Mouse (Mus musculus) Patski (cell line): ENCODE results near the gene Dusp5. TPM values are rescaled to one million over a fixed set of nuclear protein-coding genes. Genes with fewer than 3 reads are reported as not detected.
A peak's percentile ranks its signal among the peaks of the same experiment; 100 is the strongest.
"Not testable (repeated sequence)": the region's sequence is repeated elsewhere in the genome, so short reads cannot be mapped to it uniquely, and the experiment has no call there.

ENCODE experiments used
- ATAC-seq: fragments of 100-300 bp; one replicate; pipeline ENCODE4 v1.8.0; 2021
- CTCF ChIA-PET: fragments of 350-600 bp; sonication (Branson Sonifier 250); formaldehyde crosslinking; loops from one replicate; lab custom pipeline; 2022; ENCODE audit warnings: inconsistent platforms; lab: Charles Lee
- POLR2A ChIA-PET: fragments of 350-600 bp; sonication (Branson Sonifier 250); formaldehyde crosslinking; loops from one replicate; lab custom pipeline; 2022; ENCODE audit warnings: antibody characterized with exemption, inconsistent platforms; lab: Charles Lee
- DNase-seq: peaks from one replicate; pipeline ENCODE4 v3.0.0-alpha.2; 2011; ENCODE audit warnings: low read depth, low spot score
- H3K27me3 ChIP-seq: fragments of 371-371 bp; one replicate; pipeline ENCODE4 v1.5.1; 2021
- CTCF ChIP-seq: fragments of 100-300 bp; IDR thresholded peaks from one replicate; pipeline ENCODE4 v1.5.1; 2021
- in situ Hi-C: fragments of 300-500 bp; cut with MboI; formaldehyde crosslinking; loops from 3 replicates; pipeline ENCODE4 v1.11.1; 2018; ENCODE audit warnings: low pct_unique_long_range_greater_than_20kb, mixed read lengths
- polyA plus RNA-seq: library from polyadenylated mRNA; unstranded; gene quantifications from one replicate; pipeline ENCODE4 v1.2.3, GENCODE M21; 2021

Gene Dusp5
- polyA plus RNA-seq, 1 experiment from 2014 or later, result 20.1 TPM

GRCm38 (mm10) chr19:53573151-53573550 lies 44.2 kb downstream of the Dusp5 start:
- ATAC-seq, result no peak
- CTCF ChIA-PET, result interaction anchor here (1.0 to 1.4 kb wide), 2 partner anchors 153 to 179 kb away, joined by 4 to 6 read pairs; no protein-coding TSS in a partner anchor
- no peak for TF ChIP-seq CTCF
- H3K27me3 ChIP-seq, result no peaks in the 10 kb centered on the region
- no peak for DNase-seq
- in situ Hi-C loops, result loop anchor here (10.0 kb wide), 1 partner anchor 328 kb away; no protein-coding TSS in a partner anchor
- POLR2A ChIA-PET, result interaction anchor here (0.5 kb wide), 1 partner anchor 262 kb away, joined by 7 read pairs; no protein-coding TSS in a partner anchor

- ChIA-PET CTCF (interaction anchor here (1.0 to 1.4 kb wide), 3 partner anchors 15 to 180 kb away, joined by 3 to 6 read pairs (median 4); no protein-coding TSS in a partner anchor), POLR2A (no interaction called here)
- H3K27me3 ChIP-seq, result no peaks in the 10 kb centered on the region
- no peak for TF ChIP-seq CTCF
- no peak for ATAC-seq
- DNase-seq, result no peak
- in situ Hi-C loops, result loop anchor here (10.0 kb wide), 1 partner anchor 329 kb away; no protein-coding TSS in a partner anchor
Measured at GRCm38 (mm10) chr19:53574131-53574530, 45.2 kb downstream of the Dusp5 start.

GRCm38 (mm10) chr19:53574546-53574945 lies 45.6 kb downstream of the Dusp5 start:
- ATAC-seq (no peak), DNase-seq (no peak)
- ChIA-PET POLR2A (no interaction called here), CTCF (interaction anchor here (1.4 to 2.9 kb wide), 4 partner anchors 16 to 180 kb away, joined by 3 to 11 read pairs (median 8); no protein-coding TSS in a partner anchor)
- H3K27me3 ChIP-seq, result no peaks in the 10 kb centered on the region
- in situ Hi-C loops, result loop anchor here (10.0 kb wide), 1 partner anchor 330 kb away; no protein-coding TSS in a partner anchor
- TF ChIP-seq CTCF, result no peak

GRCm38 (mm10) chr19:53575296-53576010 lies 46.5 kb downstream of the Dusp5 start:
- in situ Hi-C loops, result loop anchor here (10.0 kb wide), 1 partner anchor 331 kb away; no protein-coding TSS in a partner anchor
- TF ChIP-seq CTCF, result no peak
- H3K27me3 ChIP-seq, result no peaks in the 10 kb centered on the region
- POLR2A ChIA-PET, result interaction anchor here (0.7 kb wide), 1 partner anchor 151 kb away, joined by 3 read pairs; no protein-coding TSS in a partner anchor
- DNase-seq, result no peak
- ATAC-seq, result no peak
- CTCF ChIA-PET, result interaction anchor here (2.9 kb wide), 2 partner anchors 175 to 181 kb away, joined by 9 to 11 read pairs; no protein-coding TSS in a partner anchor

GRCm38 (mm10) chr19:53576061-53576460 lies 47.2 kb downstream of the Dusp5 start:
- in situ Hi-C loops, result loop anchor here (10.0 kb wide), 1 partner anchor 331 kb away; no protein-coding TSS in a partner anchor
- DNase-seq, result no peak
- TF ChIP-seq CTCF, result no peak
- POLR2A ChIA-PET, result interaction anchor here (0.6 to 0.7 kb wide), 2 partner anchors 152 to 186 kb away, joined by 3 read pairs; no protein-coding TSS in a partner anchor
- CTCF ChIA-PET, result interaction anchor here (2.9 kb wide), 2 partner anchors 175 to 182 kb away, joined by 9 to 11 read pairs; no protein-coding TSS in a partner anchor
- no peak for ATAC-seq
- H3K27me3 ChIP-seq, result no peaks in the 10 kb centered on the region

- no peak for ATAC-seq
- no peak for TF ChIP-seq CTCF
- CTCF ChIA-PET, result interaction anchor here (0.9 to 2.9 kb wide), 5 partner anchors 14 to 183 kb away, joined by 3 to 11 read pairs (median 5); partner anchors contain the start of gene Dusp5
- H3K27me3 ChIP-seq, result no peaks in the 10 kb centered on the region
- in situ Hi-C loops, result loop anchor here (10.0 kb wide), 1 partner anchor 332 kb away; no protein-coding TSS in a partner anchor
- no peak for DNase-seq
- POLR2A ChIA-PET, result interaction anchor here (1.5 kb wide), 1 partner anchor 183 kb away, joined by 4 read pairs; no protein-coding TSS in a partner anchor
Measured at GRCm38 (mm10) chr19:53577025-53577800, 48.3 kb downstream of the Dusp5 start.

- peak; percentile 89 for TF ChIP-seq CTCF
- in situ Hi-C loops, result loop anchor here (10.0 kb wide), 1 partner anchor 334 kb away; no protein-coding TSS in a partner anchor
- no peaks in the 10 kb centered on the region for H3K27me3 ChIP-seq
- ATAC-seq (no peak), DNase-seq (no peak)
- CTCF ChIA-PET, result interaction anchor here (0.7 to 1.7 kb wide), 10 partner anchors 15 to 186 kb away, joined by 3 to 8 read pairs (median 3); no protein-coding TSS in a partner anchor
- POLR2A ChIA-PET, result interaction anchor here (1.3 to 1.5 kb wide), 2 partner anchors 185 to 187 kb away, joined by 3 to 4 read pairs; no protein-coding TSS in a partner anchor
Measured at GRCm38 (mm10) chr19:53578597-53579252, 49.8 kb downstream of the Dusp5 start.

- CTCF ChIA-PET, result interaction anchor here (1.1 to 1.7 kb wide), 3 partner anchors 159 to 186 kb away, joined by 3 to 8 read pairs (median 4); no protein-coding TSS in a partner anchor
- H3K27me3 ChIP-seq, DNase-seq, in situ Hi-C loops, ATAC-seq, POLR2A ChIA-PET: not testable (repeated sequence)
Measured at GRCm38 (mm10) chr19:53580271-53580670, 51.4 kb downstream of the Dusp5 start.

GRCm38 (mm10) chr19:53587686-53588085 lies 58.8 kb downstream of the Dusp5 start:
- POLR2A ChIA-PET, in situ Hi-C loops, CTCF ChIA-PET, DNase-seq, ATAC-seq: not testable (repeated sequence)
- H3K27me3 ChIP-seq, result peaks cover 25% of the 10 kb centered on the region

- CTCF ChIA-PET, ATAC-seq, in situ Hi-C loops, POLR2A ChIA-PET, DNase-seq: not testable (repeated sequence)
- H3K27me3 ChIP-seq, result peaks cover 35% of the 10 kb centered on the region
Measured at GRCm38 (mm10) chr19:53588968-53589367, 60.1 kb downstream of the Dusp5 start, which contains the start of gene Nutf2-ps1. Gene Nutf2-ps1 (minus strand): TSS chr19:53589068.
